Mouse (Mus musculus): Measurements from ENCODE around the gene Spock1.

The Spock1 gene

GRCm38 (mm10) chr13:57908266-57908582 is at the start of gene Spock1:
Gene Spock1, minus strand, starts transcription at chr13:57908332.
- DNase-seq (ENCODE audit: low read depth, low spot score), result peak; percentile 93

DNA sequence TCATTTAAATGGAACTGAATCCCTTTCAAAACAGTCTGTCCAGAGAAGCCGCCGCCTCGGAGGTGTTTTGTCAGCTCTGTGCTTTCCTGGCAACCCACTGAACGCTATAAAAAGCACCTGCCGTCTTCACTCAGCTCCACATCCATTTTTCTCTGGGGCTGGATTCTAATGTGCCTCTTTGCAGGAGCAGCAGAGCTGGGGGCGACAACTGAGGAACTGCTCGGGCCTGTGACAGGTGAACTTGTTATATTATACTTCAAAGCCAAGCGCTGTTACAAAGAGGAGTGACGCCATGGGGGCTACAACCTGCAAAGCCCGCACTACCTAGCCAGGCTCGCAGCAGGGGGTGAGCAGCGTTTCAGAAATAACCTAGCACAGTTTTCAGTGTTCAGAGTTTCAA is 42.0 kb upstream of the Spock1 start:
- no peak for DNase-seq (ENCODE audit: low read depth, low spot score)

- no peak for DNase-seq (ENCODE audit: low read depth, low spot score)
Measured at GRCm38 (mm10) chr13:57949513-57949912, 41.4 kb upstream of the Spock1 start.

DNA sequence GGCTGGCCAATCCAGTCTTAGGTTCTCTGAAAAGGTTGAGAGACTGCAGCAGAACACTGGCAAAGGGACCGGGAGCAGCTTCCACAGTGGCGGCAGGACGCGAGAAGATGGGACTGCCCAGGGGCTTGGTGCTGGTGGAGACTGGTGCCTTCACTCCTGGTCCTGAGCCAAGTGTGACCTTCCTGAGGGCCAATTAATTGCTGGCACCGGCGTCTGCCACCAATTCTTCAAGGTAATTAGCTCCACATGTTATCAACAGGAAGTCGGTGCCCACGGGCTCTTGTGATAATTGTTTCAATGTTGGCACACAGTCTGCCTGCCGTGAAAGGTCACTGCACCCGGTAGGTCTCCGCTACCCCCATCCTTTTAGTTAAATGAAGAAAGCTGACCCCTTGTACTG is 37.1 kb upstream of the Spock1 start:
- DNase-seq (ENCODE audit: low read depth, low spot score), result no peak

DNA sequence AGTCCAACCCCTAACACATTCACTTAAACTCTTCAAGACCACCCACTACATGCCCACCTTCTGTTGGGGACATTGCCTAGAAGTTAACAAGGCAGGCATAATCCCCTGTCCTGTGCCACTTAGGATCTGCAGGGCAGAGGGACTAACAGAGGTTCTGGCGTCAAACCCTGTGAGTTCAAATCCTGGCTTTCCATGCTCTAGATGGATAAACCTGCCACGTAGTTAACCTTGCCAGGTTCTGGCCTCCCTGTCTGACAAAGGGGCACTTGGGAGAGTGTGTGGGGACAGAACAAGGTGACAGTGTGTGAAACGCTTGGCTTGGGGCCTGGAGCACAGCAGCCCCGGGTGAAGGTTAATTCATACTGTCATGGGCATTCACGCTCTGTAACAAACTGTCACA is 36.3 kb upstream of the Spock1 start:
- DNase-seq (ENCODE audit: low read depth, low spot score), result no peak

DNA sequence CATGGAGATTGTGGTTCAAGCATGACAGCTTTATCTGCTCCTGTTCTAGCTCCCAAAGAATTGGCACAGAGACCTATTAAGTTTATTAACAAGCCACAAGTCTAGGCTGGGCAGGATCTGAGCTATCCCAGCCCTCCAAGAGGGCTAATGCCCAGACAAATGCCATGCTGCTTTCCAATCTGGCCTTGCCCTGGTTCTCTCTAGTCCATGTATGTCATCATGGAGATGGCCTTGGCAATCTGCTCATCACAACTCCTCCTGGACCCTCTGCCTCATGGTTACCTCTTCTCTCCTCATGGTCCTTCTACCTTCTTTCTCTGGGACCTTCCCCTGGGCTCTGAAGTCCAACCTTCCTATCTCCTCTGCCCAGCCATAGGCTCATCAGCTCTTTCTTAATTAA is 35.8 kb upstream of the Spock1 start:
- DNase-seq (ENCODE audit: low read depth, low spot score), result no peak

DNA sequence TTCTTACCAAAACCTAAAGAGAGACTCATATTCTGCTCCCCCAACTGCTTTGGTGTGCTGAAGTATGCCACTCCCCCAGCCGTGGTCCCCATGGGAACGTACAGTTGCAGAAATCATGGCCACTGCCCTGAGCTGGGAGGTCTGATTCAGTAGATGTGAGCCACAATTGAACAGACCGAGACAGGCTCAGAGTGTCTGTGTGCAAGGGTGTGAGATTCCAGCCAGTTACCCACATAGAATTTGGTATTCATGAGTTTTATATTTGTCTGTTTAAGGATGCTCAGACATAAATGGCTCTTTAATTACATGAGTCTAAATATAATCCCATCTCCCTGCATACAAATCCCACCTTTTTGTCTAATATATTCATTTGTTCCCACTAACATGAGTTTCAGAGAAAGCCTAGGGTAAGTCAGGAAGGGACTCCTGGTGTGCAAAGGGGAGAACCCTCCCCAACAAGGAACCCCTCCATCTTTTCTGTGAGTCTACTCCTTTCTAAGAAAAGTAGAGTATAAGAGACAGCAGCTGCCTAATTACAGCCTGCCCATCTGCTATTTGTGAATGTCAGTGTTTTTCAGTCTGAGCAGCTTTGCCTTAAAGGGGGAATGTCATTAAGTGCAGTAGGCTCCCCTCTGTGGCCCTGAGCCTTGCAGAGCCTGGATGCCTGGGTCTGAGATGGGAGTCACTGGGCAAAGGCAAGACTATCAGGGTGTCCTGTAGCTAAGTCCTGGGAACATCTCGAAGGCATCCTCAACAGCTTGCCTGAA is 29.5 kb upstream of the Spock1 start:
- no peak for DNase-seq (ENCODE audit: low read depth, low spot score)

DNA sequence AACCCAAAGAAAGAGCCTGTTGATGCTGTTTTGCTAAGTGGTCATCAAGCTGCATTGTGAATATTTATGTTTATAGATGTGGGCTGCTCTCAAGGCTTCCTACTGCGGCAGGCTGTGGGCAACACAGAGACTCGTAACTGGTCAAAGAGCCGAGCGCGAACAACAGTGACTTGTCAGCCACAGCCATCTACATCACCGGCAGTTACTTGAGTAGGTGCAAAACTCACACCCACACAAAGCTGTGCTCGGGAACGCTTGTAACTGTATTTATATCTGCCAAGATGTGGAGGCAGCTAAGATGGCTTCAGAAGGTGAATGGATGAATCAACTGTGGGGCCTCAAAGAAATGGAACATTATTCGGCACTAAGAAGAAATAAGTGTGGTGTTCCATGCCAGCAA is 23.9 kb upstream of the Spock1 start:
- DNase-seq (ENCODE audit: low read depth, low spot score), result no peak

DNA sequence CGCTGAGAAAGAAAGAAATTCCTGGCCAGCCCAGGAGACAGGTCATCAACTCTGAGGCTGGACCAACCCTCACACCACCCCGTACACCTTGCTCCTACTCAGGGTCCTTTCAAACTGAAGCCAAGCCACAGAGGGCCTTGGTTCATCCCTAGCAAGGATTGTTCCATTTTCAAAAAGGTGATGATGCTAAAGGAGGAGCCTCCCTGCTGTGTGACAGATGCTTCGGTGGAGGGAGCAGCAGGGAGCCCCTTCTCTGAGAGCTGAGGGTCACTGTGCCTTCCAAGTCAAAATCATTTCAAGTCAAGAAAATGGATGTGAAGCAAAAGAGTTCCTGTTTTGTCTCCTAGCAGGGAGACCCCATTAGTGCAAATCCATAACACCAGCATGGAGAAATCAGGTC is 23.2 kb upstream of the Spock1 start:
- DNase-seq (ENCODE audit: low read depth, low spot score), result no peak

DNA sequence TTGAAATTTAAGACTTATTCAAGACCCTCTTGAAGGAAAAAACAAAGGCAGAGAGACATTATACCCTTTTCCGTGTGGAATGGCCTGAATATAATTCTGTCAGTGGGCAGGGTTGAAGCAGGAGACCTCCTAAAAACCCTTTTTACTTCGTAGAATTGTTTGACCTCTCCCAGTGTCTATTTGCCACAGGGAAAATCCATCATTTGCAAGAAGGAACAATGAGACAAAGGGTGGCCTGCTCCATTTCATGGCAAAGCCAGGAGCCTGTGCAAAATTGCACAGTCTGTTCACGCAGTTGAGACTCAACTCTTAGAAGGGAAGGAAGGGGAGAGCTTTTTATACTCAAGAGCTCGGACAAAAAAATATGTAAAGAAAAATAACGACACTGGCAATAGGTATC is 22.6 kb upstream of the Spock1 start:
- DNase-seq (ENCODE audit: low read depth, low spot score), result no peak

GRCm38 (mm10) chr13:57930283-57930682 is 22.2 kb upstream of the Spock1 start:
- no peak for DNase-seq (ENCODE audit: low read depth, low spot score)

GRCm38 (mm10) chr13:57919947-57920346 is 11.8 kb upstream of the Spock1 start:
- DNase-seq (ENCODE audit: low read depth, low spot score), result no peak

- DNase-seq (ENCODE audit: low read depth, low spot score), result no peak
Measured at GRCm38 (mm10) chr13:57911171-57911570, 3.0 kb upstream of the Spock1 start.

- peak; percentile 47 for DNase-seq (ENCODE audit: low read depth, low spot score)
Measured at GRCm38 (mm10) chr13:57907428-57908265, 485 bp downstream of the Spock1 start.

DNA sequence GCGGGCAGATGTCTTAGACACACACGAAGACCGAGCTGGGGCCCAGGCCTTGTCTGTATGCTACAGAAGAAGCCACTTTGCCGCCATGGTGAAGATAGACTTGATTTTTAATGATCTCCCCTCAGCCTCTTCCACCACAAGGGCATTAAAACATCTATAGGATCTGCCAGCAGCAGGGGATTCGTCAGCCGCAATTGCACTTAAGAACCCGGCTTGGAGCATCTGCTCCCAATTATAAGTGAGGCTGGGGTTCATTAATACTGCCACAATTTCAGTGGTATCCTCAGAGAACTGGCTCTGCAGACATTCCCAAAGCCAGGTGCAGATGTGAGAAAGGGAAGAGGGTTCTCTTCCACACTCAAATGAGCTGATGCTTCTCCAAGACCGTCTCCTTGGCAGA is 13.5 kb downstream of the Spock1 start:
- no peak for DNase-seq (ENCODE audit: low read depth, low spot score)

GRCm38 (mm10) chr13:57889708-57890107 is 18.4 kb downstream of the Spock1 start:
- DNase-seq (ENCODE audit: low read depth, low spot score), result no peak

DNA sequence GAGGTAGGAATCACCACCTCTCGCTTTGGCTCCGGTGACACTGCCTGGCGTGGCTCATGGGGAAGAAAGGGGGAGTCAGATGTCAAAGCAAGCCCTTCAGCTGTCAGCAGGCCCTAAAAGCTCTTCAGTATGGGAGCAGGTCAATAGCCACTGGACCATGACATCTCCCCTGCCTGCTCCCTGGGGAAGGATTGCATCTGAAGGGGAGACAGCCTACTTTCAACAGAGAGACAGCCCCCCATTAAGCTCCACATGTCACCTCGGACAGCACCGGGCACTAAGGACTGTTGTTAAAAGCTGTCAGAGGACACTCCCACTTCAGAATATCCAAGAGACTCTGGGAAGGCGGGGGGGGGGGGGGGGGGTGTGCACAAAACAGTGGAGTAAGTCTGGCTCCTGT is 19.1 kb downstream of the Spock1 start:
- no peak for DNase-seq (ENCODE audit: low read depth, low spot score)

- DNase-seq (ENCODE audit: low read depth, low spot score), result no peak
Measured at GRCm38 (mm10) chr13:57879817-57880216, 28.3 kb downstream of the Spock1 start.

DNA sequence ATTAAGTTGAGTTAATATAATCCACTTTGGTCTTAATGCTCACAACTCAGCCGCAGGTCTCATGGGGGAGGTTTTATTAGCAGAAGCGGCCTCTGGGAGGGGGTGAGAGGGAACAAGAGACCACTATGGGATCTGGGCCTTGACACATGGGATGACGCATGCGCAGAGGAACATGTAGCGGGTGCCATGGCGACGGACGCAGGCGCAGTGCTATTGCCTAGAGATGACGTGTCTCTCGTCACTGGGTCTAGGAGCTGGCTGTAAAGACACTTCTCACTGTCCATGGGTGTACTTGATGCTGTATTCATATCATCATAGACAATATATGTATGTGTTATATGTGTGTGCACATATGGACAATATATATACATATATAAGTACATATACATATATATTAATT is 29.3 kb downstream of the Spock1 start:
- no peak for DNase-seq (ENCODE audit: low read depth, low spot score)

DNA sequence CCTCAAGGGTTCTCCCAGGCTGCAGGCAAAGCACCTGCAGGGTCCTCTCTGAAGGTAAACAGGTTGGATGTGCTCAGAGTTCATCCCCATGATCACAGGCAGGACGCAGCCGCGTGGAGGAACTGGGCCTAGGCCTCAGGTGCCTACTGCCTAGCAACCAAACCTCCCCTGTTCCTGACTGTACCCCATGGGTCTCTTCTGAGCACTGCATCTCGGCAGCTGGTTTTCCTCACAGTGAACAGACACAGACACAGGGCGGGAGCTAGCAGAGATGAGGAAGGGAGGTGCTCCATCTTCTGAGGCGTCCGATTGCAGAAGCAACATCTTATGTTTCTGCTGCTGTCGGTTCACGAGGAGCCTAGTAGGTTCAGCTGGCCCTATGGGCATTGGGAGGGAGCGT is 30.4 kb downstream of the Spock1 start:
- no peak for DNase-seq (ENCODE audit: low read depth, low spot score)

- DNase-seq (ENCODE audit: low read depth, low spot score), result no peak
Measured at GRCm38 (mm10) chr13:57876966-57877365, 31.2 kb downstream of the Spock1 start.

DNA sequence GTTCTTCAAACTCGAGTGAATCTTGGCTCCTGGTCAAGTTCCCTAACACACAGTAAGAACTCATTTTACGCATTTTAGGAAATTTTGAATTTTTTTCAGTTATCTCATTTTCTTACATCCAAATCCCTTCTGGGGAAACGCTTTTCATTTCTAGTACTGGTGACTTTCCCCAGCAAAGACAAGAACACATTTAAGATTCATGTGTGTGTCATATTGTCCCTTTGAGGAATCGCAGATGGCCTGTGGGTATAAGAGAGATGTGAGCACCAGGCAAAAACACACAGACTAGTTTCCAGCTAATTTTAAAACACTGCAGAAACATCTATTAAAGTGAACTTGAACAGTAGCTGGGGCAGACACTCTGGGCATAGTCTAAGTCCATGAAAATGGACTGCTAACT is 38.1 kb downstream of the Spock1 start:
- DNase-seq (ENCODE audit: low read depth, low spot score), result no peak

DNA sequence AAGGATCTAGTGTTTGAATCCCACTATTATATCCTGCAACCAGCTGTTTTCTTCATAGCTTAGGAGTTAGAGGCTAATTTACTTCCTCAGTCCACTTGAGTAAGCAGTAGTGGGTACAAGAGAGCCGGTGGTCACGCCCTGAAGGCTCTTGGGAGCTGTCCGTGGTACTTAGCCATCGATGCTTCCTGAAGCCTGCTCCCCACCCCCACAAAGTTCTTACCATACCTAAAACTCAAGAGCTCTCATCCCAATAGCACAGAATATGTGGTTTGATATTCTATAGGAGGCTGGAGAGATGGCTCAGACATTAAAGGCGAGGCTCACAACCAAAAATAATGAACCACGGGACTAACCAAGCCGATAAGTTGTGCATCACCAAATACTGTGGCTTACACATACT is 40.5 kb downstream of the Spock1 start:
- DNase-seq (ENCODE audit: low read depth, low spot score), result peak; percentile 55

Measured in ZHBTc4 (cell line).